Mouse (Mus musculus): ENCODE measurements at regions not wholly inside any gene's neighbourhood (a gene's known extent, or its start where the extent isn't known, plus 50 kb on each side); places are given as distances from the start of the nearest gene placed in this dataset.

GRCm38 (mm10) chr4:64200151-64200807 is 153.5 kb upstream of the Tnc start:
- TF ChIP-seq CTCF (IDR thresholded peaks at IDR 0.05; ENCODE audit: low read depth) (no peak), EP300 (IDR thresholded peaks at IDR 0.05; ENCODE audit: low read depth) (no peak)

Data from liver, postnatal 0 days (tissue).